Mouse (Mus musculus): ENCODE measurements around the gene Dct. TPM values are rescaled to one million over a fixed set of nuclear protein-coding genes. Genes with fewer than 3 reads are reported as not detected.

Dct gene
- polyA plus RNA-seq, 1 experiment, result 3.1 TPM

GRCm38 (mm10) chr14:118069439-118070079 lies 17.5 kb upstream of the Dct start:
- TF ChIP-seq CTCF (IDR thresholded peaks at IDR 0.05; ENCODE audit: borderline replicate concordance, extremely low read depth, insufficient read depth, insufficient read length) (no peak), POLR2A (IDR thresholded peaks at IDR 0.05; ENCODE audit: borderline replicate concordance, extremely low read depth, insufficient read depth, insufficient read length, poor library complexity, severe bottlenecking) (no peak)
- no peak for DNase-seq (ENCODE audit: low read depth)

GRCm38 (mm10) chr14:118061766-118062432 lies 9.9 kb upstream of the Dct start:
- DNase-seq (ENCODE audit: low read depth), result peak; percentile 55
- TF ChIP-seq POLR2A (IDR thresholded peaks at IDR 0.05; ENCODE audit: borderline replicate concordance, extremely low read depth, insufficient read depth, insufficient read length, poor library complexity, severe bottlenecking) (no peak), CTCF (IDR thresholded peaks at IDR 0.05; ENCODE audit: borderline replicate concordance, extremely low read depth, insufficient read depth, insufficient read length) (no peak)

DNA sequence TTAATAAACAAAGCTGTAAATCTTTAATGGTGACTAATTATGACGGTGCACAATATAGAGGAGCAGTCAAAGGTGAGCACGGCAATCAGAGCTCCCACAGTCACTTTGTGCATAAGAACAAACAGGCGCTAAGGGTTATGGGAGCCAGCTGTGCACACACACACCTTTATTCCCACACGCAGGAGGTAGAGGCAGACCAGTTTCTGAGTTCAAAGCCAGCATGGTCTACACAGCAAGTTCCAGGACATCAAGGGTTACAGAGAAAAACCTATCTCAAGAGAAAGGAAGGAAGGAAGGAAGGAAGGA lies 6.5 kb upstream of the Dct start:
- no peak for DNase-seq (ENCODE audit: low read depth)

GRCm38 (mm10) chr14:118057696-118058580 lies 5.9 kb upstream of the Dct start:
- no peak for DNase-seq (ENCODE audit: low read depth)
- no peak for TF ChIP-seq POLR2A (IDR thresholded peaks at IDR 0.05; ENCODE audit: borderline replicate concordance, extremely low read depth, insufficient read depth, insufficient read length, poor library complexity, severe bottlenecking)
- no peak for TF ChIP-seq CTCF (IDR thresholded peaks at IDR 0.05; ENCODE audit: borderline replicate concordance, extremely low read depth, insufficient read depth, insufficient read length)

More for the DNA sequence above, 6.5 kb upstream of the Dct start:
- no peak for TF ChIP-seq CTCF (IDR thresholded peaks at IDR 0.05; ENCODE audit: borderline replicate concordance, extremely low read depth, insufficient read depth, insufficient read length)
- no peak for TF ChIP-seq POLR2A (IDR thresholded peaks at IDR 0.05; ENCODE audit: borderline replicate concordance, extremely low read depth, insufficient read depth, insufficient read length, poor library complexity, severe bottlenecking)

DNA sequence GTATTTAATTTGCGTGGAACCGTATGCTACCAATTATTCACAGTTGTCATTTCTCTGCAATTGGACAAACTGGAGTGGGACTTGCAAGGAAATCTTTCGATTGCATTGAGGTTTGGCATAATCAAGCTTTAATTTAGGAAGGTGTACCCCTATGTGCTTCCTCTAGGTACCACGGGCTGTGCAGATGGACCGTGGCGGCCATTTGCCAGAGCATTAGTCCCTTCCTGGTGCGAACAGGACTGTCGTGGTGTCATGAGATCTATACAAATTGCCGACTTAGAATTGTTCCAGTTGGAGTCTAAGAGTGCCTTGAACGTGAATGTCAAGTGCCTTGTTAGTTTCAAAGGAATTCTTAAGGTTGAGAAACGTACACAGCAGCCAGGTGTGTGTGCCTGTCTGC lies 726 bp upstream of the Dct start:
- TF ChIP-seq CTCF (IDR thresholded peaks at IDR 0.05; ENCODE audit: borderline replicate concordance, extremely low read depth, insufficient read depth, insufficient read length), result no peak
- TF ChIP-seq POLR2A (IDR thresholded peaks at IDR 0.05; ENCODE audit: borderline replicate concordance, extremely low read depth, insufficient read depth, insufficient read length, poor library complexity, severe bottlenecking), result no peak
- no peak for DNase-seq (ENCODE audit: low read depth)

GRCm38 (mm10) chr14:118051396-118051795 lies 648 bp downstream of the Dct start:
- TF ChIP-seq CTCF (IDR thresholded peaks at IDR 0.05; ENCODE audit: borderline replicate concordance, extremely low read depth, insufficient read depth, insufficient read length) (no peak), POLR2A (IDR thresholded peaks at IDR 0.05; ENCODE audit: borderline replicate concordance, extremely low read depth, insufficient read depth, insufficient read length, poor library complexity, severe bottlenecking) (no peak)
- no peak for DNase-seq (ENCODE audit: low read depth)

DNA sequence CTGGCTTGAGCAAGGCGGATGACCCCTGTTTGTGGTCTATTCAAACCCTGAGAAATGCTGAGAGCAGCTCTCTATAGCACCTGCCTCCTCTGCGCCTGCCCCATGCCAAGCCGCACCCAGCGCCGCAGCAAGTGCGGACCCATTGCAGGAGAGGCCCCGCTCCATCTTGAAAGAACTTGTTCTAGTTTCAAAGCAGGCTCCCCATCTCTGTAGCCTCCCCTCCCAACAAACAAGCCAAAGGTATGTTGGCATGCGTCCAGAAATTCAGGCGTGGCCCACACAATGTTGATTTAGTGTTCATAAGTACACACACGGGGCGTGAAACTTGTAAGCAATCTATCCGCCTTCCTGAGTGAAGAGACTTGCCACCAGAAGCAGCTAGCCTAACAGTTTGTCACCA lies 1.1 kb downstream of the Dct start:
- TF ChIP-seq POLR2A (IDR thresholded peaks at IDR 0.05; ENCODE audit: borderline replicate concordance, extremely low read depth, insufficient read depth, insufficient read length, poor library complexity, severe bottlenecking) (no peak), CTCF (IDR thresholded peaks at IDR 0.05; ENCODE audit: borderline replicate concordance, extremely low read depth, insufficient read depth, insufficient read length) (no peak)
- DNase-seq (ENCODE audit: low read depth), result peak; percentile 37

DNA sequence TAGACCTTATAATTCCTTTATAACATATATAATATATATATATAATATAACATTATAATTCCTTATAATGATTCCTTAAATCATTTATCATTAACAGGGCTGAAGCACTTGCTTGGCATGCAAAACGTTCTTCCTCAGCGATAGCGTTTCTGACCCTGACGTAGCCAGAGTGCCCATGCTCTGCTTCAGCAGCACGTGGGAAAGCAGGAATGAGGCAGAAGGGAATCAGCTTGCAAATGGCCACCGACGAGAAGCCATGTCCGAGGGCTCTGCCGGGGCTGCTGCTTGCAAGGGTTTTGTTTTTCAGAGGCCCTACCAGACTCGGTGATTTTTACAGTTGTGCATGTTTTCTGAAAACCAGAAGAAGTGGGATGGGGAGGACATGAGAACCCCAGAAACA lies 1.6 kb downstream of the Dct start:
- TF ChIP-seq CTCF (IDR thresholded peaks at IDR 0.05; ENCODE audit: borderline replicate concordance, extremely low read depth, insufficient read depth, insufficient read length) (no peak), POLR2A (IDR thresholded peaks at IDR 0.05; ENCODE audit: borderline replicate concordance, extremely low read depth, insufficient read depth, insufficient read length, poor library complexity, severe bottlenecking) (no peak)

GRCm38 (mm10) chr14:118049648-118050238 lies 2.3 kb downstream of the Dct start:
- no peak for DNase-seq (ENCODE audit: low read depth)

More for the DNA sequence above, 1.6 kb downstream of the Dct start:
- DNase-seq (ENCODE audit: low read depth), result peak; percentile 28

GRCm38 (mm10) chr14:118042963-118043362 lies 9.1 kb downstream of the Dct start:
- TF ChIP-seq CTCF (IDR thresholded peaks at IDR 0.05; ENCODE audit: borderline replicate concordance, extremely low read depth, insufficient read depth, insufficient read length) (peak; percentile 35; the same call in 1 of the 2 replicates), POLR2A (IDR thresholded peaks at IDR 0.05; ENCODE audit: borderline replicate concordance, extremely low read depth, insufficient read depth, insufficient read length, poor library complexity, severe bottlenecking) (no peak)
- peak; percentile 50 for DNase-seq (ENCODE audit: low read depth)

More at GRCm38 (mm10) chr14:118049648-118050238, 2.3 kb downstream of the Dct start:
- TF ChIP-seq CTCF (IDR thresholded peaks at IDR 0.05; ENCODE audit: borderline replicate concordance, extremely low read depth, insufficient read depth, insufficient read length) (no peak), POLR2A (IDR thresholded peaks at IDR 0.05; ENCODE audit: borderline replicate concordance, extremely low read depth, insufficient read depth, insufficient read length, poor library complexity, severe bottlenecking) (no peak)

All from brain, embryonic 14.5 days (tissue).